Mouse (Mus musculus) limb, embryonic 12.5 days (tissue): ENCODE data around the gene Slc39a11. TPM values are rescaled to one million over a fixed set of nuclear protein-coding genes. Genes with fewer than 3 reads are reported as not detected.

Experiments used
- ATAC-seq: fragments of 200-750 bp; cut with Nextera tagmentation; 2 replicates; pipeline ENCODE4 v1.8.0; 2017; ENCODE audit warnings: low read depth, moderate TSS enrichment; ENCODE audit not compliant: insufficient number of reproducible peaks, insufficient read depth, low FRiP score, low TSS enrichment
- H3K27ac ChIP-seq: fragments of 300-500 bp; sonication (generic); 2 replicates; pipeline ENCODE4 v1.5.1; 2016; ENCODE audit warnings: mild to moderate bottlenecking, moderate library complexity
- H3K27me3 ChIP-seq: fragments of 300-500 bp; sonication (generic); 2 replicates; pipeline ENCODE4 v1.6.1; 2016; ENCODE audit warnings: mild to moderate bottlenecking, moderate library complexity
- H3K36me3 ChIP-seq: fragments of 300-500 bp; sonication (generic); 2 replicates; pipeline ENCODE4 v1.6.1; 2016; ENCODE audit warnings: mild to moderate bottlenecking, moderate library complexity
- H3K4me1 ChIP-seq: fragments of 300-500 bp; sonication (generic); replicated peaks from 2 replicates; pipeline ENCODE4 v1.6.1; 2016
- H3K4me2 ChIP-seq: fragments of 300-500 bp; sonication (generic); 2 replicates; pipeline ENCODE4 v1.6.1; 2016; ENCODE audit warnings: mild to moderate bottlenecking, moderate library complexity
- H3K4me3 ChIP-seq: fragments of 300-500 bp; sonication (generic); replicated peaks from 2 replicates; pipeline ENCODE4 v1.5.1; 2016; ENCODE audit warnings: mild to moderate bottlenecking
- H3K9ac ChIP-seq: fragments of 300-500 bp; sonication (generic); replicated peaks from 2 replicates; pipeline ENCODE4 v1.6.1; 2016; ENCODE audit warnings: mild to moderate bottlenecking, moderate library complexity
- H3K9me3 ChIP-seq: fragments of 300-500 bp; sonication (generic); 2 replicates; pipeline ENCODE4 v1.6.1; 2016; ENCODE audit warnings: mild to moderate bottlenecking, moderate library complexity
- WGBS: fragments of 180-500 bp; shearing (Covaris S2); methylation state at CpG from one replicate; pipeline ENCODE4 v1.1.7; 2016; 5-methylcytosine and 5-hydroxymethylcytosine counted together
- polyA plus RNA-seq: library from polyadenylated mRNA; unstranded; fragments of >200 nt; fragmentation: Nextera tagmentation; extraction: Ambion mirVana; gene quantifications from 2 replicates; pipeline ENCODE4 v1.2.1, GENCODE M21; 2016

Gene Slc39a11
- polyA plus RNA-seq, 1 experiment from 2014 or later: 17.9 TPM

DNA sequence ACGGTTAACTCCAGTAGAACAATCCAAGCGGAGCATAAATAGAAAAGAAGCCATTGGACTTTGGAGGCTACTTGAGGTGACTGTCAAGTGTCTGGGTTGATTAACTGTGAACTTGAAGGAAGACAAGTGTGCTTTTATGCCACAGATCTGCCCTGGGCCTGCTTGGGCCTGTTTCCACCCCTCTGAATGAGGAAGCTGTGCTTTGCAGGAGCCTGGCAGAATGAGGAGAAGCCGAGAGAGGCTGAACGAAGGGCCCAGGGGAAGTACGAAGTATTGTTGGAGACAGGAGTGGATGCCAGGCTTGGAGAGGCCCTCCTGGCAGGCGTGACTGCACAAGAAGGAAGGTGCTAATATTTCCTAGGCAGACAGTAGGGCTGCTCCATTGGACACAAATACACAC is 378.0 kb downstream of the Slc39a11 start:
- no peaks in the 10 kb centered on the region for H3K36me3 ChIP-seq
- H3K27ac ChIP-seq: no peak overlapping the region

DNA sequence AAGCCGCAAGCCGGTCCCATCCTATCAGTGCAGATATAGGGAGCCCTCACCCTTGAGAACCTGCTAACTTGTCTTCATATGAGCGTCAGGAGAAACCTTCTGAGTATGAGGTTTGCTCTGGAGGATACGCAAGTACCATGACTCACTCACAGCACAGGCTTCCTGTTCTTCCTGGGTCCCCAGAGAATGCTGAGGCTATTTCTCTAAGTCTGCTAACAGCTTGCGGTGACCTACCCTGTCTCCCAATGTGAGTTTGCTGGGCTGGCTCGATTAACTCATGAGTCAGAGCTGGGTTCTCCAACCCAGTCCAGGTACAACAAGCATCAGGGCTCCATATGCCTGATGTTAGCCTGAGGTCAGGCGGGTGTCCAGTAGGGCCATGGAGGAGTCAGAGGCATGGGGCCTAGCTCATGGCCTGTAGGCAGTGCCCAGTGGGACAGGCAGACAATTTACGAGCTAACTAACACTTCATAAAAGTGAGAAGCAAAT is 381.0 kb downstream of the Slc39a11 start:
- WGBS: 84% methylated on average over 8 of the region's 8 CpGs
- no peaks in the 10 kb centered on the region for H3K36me3 ChIP-seq
- no peak overlapping the region for H3K9ac ChIP-seq
- H3K9me3 ChIP-seq: no peaks in the 10 kb centered on the region
- no peak overlapping the region for H3K27ac ChIP-seq
- ATAC-seq: no peak
- no peak overlapping the region for H3K4me3 ChIP-seq
- no peaks in the 10 kb centered on the region for H3K27me3 ChIP-seq
- H3K4me2 ChIP-seq: no peak overlapping the region
- peaks cover 41% of the 10 kb centered on the region for H3K4me1 ChIP-seq

More for the DNA sequence above, 378.0 kb downstream of the Slc39a11 start:
- no peaks in the 10 kb centered on the region for H3K27me3 ChIP-seq
- no peak overlapping the region for H3K4me2 ChIP-seq
- H3K4me1 ChIP-seq: peaks cover 47% of the 10 kb centered on the region
- H3K4me3 ChIP-seq: no peak overlapping the region
- no peaks in the 10 kb centered on the region for H3K9me3 ChIP-seq
- H3K9ac ChIP-seq: no peak overlapping the region
- ATAC-seq: no peak
- 86% methylated on average over 6 of the region's 6 CpGs for WGBS

DNA sequence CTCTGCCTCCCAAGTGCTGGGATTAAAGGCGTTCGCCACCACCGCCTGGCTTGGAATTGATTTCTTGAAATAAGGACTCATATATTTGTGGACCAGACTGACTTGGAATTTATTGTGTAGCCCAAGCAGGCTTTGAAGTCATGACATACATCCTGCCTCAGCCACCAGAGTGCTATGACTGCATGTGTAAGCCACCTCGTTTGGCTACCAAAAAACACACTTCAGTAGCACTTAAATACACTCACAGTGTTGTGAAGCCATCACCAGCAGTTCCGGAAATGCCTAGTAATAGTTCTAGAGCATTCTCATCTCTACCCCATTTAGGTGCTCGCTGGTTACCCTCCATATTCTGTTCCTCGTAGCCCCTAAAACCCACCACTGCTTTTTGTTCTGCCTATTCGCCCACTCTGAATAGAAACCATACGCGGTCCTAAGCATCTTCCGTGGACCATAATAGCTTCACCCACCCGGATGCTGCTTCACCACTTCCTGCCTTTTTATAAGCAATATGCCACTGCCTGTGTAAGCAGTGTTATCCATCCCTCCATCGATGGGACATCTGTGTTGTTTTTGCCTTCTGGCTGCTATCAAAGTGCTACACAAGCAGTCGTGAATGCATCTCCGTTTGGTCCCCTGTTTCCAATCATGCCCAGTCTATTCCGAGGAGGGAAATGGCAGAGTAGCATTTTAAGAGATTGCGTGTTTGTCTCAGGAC is 382.2 kb downstream of the Slc39a11 start:
- Histone ChIP-seq H3K4me2 (no peak overlapping the region), H3K9me3 (no peaks in the 10 kb centered on the region), H3K9ac (no peak overlapping the region), H3K4me1 (peaks cover 34% of the 10 kb centered on the region), H3K36me3 (no peaks in the 10 kb centered on the region), H3K27me3 (no peaks in the 10 kb centered on the region), H3K4me3 (no peak overlapping the region), H3K27ac (no peak overlapping the region)
- 67% methylated on average over 17 of the region's 17 CpGs for WGBS
- ATAC-seq: no peak

DNA sequence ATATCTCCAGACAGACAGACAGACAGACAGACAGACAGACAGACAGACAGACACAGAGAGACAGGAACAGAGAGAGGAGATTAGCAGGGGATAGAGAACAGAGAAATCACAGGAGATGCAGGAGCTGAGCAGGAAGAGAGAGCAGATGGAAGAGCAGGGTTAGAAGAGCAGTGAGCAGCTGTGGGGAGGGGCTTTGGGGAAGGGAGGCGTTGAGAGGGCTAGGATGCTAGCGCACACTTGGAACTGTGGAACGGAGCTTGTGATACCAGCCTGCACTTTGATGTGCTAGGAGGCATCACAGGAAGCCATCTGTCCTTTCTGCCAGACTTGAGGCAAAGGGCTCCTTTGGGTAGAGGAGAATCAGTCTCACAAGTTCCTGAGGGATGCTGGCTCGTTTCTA is 383.2 kb downstream of the Slc39a11 start:
- H3K9ac ChIP-seq: no peak overlapping the region
- ATAC-seq: no peak

DNA sequence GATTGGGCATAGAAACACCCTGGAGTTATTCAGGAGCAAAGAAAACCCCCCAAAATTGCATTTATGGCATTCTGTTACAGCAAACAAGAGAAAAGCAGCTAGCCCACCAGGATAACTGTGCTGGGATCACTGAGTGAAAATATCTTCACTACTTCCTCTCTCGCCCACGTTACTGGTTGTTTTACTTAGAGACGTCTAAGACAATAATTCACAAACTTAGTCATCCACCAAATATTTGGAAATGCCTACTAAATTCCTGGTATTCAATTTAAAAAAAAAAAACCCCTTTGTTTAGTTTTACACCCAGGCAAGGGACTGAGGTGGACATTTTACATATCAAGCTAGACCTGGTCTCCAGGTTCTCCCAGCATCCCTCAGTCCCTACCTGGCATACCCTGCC is 384.3 kb downstream of the Slc39a11 start:
- Histone ChIP-seq H3K27me3 (no peaks in the 10 kb centered on the region), H3K4me1 (peaks cover 35% of the 10 kb centered on the region), H3K4me3 (no peak overlapping the region), H3K9me3 (no peaks in the 10 kb centered on the region), H3K4me2 (no peak overlapping the region), H3K36me3 (no peaks in the 10 kb centered on the region), H3K9ac (no peak overlapping the region), H3K27ac (no peak overlapping the region)
- ATAC-seq: no peak
- WGBS: 75% methylated on average over 3 of the region's 3 CpGs

More for the DNA sequence above, 383.2 kb downstream of the Slc39a11 start:
- Histone ChIP-seq H3K27ac (no peak overlapping the region), H3K4me3 (no peak overlapping the region), H3K27me3 (no peaks in the 10 kb centered on the region), H3K36me3 (no peaks in the 10 kb centered on the region), H3K9me3 (no peaks in the 10 kb centered on the region), H3K4me2 (no peak overlapping the region), H3K4me1 (peaks cover 34% of the 10 kb centered on the region)
- 38% methylated on average over 4 of the region's 4 CpGs for WGBS

DNA sequence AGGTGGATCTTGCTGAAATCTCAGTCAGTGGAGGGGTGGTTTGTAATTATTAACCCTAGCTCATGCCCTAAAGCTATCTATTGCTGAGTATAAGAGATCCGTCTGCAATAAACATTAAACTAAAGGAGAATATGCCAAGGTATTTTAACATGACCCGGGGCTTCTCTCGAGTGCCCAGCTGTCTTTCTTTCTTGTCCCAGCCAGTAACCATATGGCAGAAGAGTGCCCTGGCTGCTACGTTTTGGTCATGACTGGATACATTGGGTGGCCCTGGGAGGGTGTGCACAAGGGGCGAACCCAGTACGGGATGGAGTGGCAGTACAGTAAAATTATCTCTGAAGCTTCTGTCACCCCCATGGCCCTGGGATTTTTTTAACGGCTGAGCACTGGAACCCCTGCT is 385.9 kb downstream of the Slc39a11 start:
- Histone ChIP-seq H3K4me1 (peaks cover 44% of the 10 kb centered on the region), H3K9me3 (no peaks in the 10 kb centered on the region)
- WGBS: 64% methylated on average over 7 of the region's 7 CpGs

DNA sequence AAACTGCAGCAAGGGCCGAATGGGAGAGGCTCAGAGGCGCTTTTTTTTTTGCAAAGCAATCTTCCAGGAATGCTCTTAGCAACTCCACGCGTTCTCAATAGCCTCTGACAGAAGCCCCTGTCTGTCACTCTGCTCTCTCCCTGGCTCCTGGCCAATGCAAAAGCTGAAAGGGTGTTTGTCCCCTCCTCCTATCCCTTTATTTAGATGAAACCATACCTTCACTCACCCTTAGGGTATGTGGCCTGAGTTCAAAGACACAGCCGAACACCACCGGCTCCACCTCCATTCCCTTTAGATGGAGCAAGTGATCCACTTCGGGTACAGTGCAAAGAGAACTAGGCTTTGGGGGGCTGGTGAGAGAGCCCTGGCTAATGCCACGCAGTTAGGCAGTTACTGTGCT is 387.8 kb downstream of the Slc39a11 start:
- peak overlapping the region; percentile 1; the same call in 1 of the 2 replicates for H3K4me2 ChIP-seq
- H3K4me3 ChIP-seq: no peak overlapping the region
- H3K27me3 ChIP-seq: no peaks in the 10 kb centered on the region
- H3K27ac ChIP-seq: peak overlapping the region; percentile 60
- WGBS: 15% methylated on average over 8 of the region's 8 CpGs
- peaks cover 34% of the 10 kb centered on the region for H3K4me1 ChIP-seq
- no peak for ATAC-seq
- no peaks in the 10 kb centered on the region for H3K9me3 ChIP-seq
- no peaks in the 10 kb centered on the region for H3K36me3 ChIP-seq
- H3K9ac ChIP-seq: no peak overlapping the region

More for the DNA sequence above, 385.9 kb downstream of the Slc39a11 start:
- no peaks in the 10 kb centered on the region for H3K36me3 ChIP-seq
- H3K27ac ChIP-seq: no peak overlapping the region
- H3K9ac ChIP-seq: no peak overlapping the region
- no peak overlapping the region for H3K4me3 ChIP-seq
- H3K27me3 ChIP-seq: no peaks in the 10 kb centered on the region
- ATAC-seq: no peak
- H3K4me2 ChIP-seq: no peak overlapping the region

DNA sequence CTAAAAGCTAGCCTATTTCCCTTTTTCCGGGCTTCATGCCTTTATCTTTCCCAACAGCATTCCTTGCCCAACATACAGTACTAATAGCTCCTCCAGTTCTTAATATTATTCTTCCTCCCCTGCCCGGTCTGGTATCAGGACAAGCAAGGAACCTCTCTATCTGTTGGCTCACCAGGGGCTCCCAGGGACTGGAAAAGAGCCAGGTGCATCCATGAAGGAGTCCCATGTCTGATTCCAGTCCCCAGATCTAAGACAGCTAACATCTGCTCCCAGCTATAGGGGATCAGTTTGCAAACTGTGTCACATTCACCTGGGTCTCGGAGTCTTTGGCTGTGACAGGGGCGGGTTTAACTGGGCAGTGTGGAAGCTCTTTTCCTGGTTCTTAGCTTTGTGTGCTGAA is 388.5 kb downstream of the Slc39a11 start:
- H3K4me1 ChIP-seq: peaks cover 34% of the 10 kb centered on the region
- no peak overlapping the region for H3K9ac ChIP-seq
- H3K36me3 ChIP-seq: no peaks in the 10 kb centered on the region
- H3K4me3 ChIP-seq: no peak overlapping the region
- ATAC-seq: no peak
- peak overlapping the region; percentile 60 for H3K27ac ChIP-seq
- no peaks in the 10 kb centered on the region for H3K9me3 ChIP-seq
- H3K4me2 ChIP-seq: 0 out of 2 replicates have a peak overlapping the region, but pooled peaks have one; percentile 1
- no peaks in the 10 kb centered on the region for H3K27me3 ChIP-seq
- WGBS: 68% methylated on average over 4 of the region's 4 CpGs

DNA sequence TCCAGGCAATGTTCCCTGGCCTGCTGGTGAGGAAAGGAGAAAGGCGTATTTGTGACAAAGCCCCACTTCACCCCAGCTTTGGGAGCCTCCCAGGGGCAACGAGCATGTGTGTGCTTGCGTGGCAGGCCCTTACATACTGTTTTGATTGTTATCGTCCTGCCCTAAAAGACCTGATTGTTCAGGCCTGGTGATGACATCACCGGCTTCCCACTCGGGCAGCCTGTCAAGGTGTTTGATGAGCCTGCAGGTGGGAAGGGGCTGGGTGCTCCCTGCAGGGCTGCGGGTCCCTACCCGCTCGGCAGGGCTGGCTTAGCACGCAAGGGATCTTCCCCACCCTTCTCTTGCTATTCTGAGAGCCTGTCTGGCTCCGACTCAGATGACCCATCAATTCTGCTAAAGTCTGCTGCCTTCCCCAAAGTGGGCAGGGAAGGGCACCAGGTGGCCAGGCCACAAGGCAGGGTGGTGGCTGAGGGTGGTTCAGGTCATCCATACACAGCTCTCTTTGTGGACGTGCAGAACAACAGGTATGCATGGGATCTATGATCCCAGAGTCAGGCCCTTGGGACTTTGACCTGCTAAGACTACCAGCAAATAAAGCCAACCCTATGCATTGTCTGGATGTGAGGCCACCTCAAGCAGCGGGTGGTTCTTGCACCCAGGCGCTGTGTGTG is 390.0 kb downstream of the Slc39a11 start:
- peak overlapping the region; percentile 62; the same call in 1 of the 2 replicates for H3K27ac ChIP-seq
- 66% methylated on average over 14 of the region's 14 CpGs for WGBS

DNA sequence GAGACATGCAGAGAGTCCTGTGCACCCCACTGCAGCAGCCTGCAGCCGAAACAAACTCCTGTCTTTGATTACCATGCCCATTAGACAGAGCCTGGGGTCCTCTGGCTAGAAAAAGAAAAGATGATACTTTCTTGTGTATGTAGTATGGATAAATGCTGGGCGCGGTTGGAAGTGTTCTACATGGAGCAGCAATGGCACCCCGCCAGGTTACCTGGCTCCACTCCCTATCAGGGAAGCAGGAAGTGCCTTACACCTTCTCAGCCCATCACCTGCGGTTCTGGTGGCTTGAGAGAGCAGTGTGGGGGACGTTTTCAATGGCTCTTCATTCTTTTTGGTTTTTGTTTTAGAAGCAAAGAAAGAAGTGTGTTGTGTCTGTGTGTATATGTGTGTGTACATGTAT is 391.9 kb downstream of the Slc39a11 start:
- Histone ChIP-seq H3K4me1 (peaks cover 45% of the 10 kb centered on the region), H3K4me3 (no peak overlapping the region), H3K4me2 (no peak overlapping the region), H3K9ac (no peak overlapping the region), H3K36me3 (no peaks in the 10 kb centered on the region), H3K27me3 (no peaks in the 10 kb centered on the region), H3K27ac (no peak overlapping the region), H3K9me3 (no peaks in the 10 kb centered on the region)
- ATAC-seq: no peak
- 79% methylated on average over 6 of the region's 6 CpGs for WGBS

More for the DNA sequence above, 390.0 kb downstream of the Slc39a11 start:
- no peak overlapping the region for H3K4me2 ChIP-seq
- no peak for ATAC-seq
- no peaks in the 10 kb centered on the region for H3K36me3 ChIP-seq
- peaks cover 41% of the 10 kb centered on the region for H3K4me1 ChIP-seq
- H3K9ac ChIP-seq: no peak overlapping the region
- H3K9me3 ChIP-seq: no peaks in the 10 kb centered on the region
- H3K27me3 ChIP-seq: no peaks in the 10 kb centered on the region
- no peak overlapping the region for H3K4me3 ChIP-seq

DNA sequence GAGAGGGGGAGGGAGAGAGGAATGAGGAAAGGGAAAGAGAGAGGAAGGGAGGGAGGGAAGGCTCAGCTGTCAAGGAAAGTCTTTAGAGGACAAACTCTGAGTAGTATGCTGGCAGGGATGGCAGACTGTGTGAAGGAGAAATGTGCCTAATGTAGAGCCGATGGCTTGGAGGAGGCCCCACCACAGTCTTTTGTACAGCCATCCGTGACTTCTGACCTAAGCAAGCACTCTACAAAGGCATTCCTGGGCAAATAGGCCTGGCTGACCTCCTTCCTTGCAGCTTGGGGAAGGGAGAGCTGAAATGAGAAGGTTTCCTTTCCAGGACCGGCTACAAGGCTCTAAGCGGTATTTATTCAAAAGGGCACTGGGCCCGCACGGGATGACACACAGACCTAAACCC is 395.2 kb downstream of the Slc39a11 start:
- WGBS: 57% methylated on average over 6 of the region's 6 CpGs

More for the DNA sequence above, 395.2 kb downstream of the Slc39a11 start:
- peak overlapping the region; percentile 20; the same call in 1 of the 2 replicates for H3K27ac ChIP-seq
- peaks cover 24% of the 10 kb centered on the region for H3K4me1 ChIP-seq
- no peaks in the 10 kb centered on the region for H3K36me3 ChIP-seq
- no peak for ATAC-seq
- no peak overlapping the region for H3K9ac ChIP-seq
- H3K9me3 ChIP-seq: no peaks in the 10 kb centered on the region
- H3K27me3 ChIP-seq: no peaks in the 10 kb centered on the region
- H3K4me3 ChIP-seq: no peak overlapping the region
- H3K4me2 ChIP-seq: no peak overlapping the region
